Mouse (Mus musculus) heart, postnatal 4 days (tissue): ENCODE data around the gene Gm20765. TPM values are rescaled to one million over a fixed set of nuclear protein-coding genes. Genes with fewer than 3 reads are reported as not detected.
"Not testable (repeated sequence)": the region's sequence is repeated elsewhere in the genome, so short reads cannot be mapped to it uniquely, and the experiment has no call there.

Source experiments
- DNase-seq: peaks from one replicate; pipeline ENCODE4 v3.0.0; 2021
- total RNA-seq, 2 experiments: library from RNA; stranded (reverse); gene quantifications; 2 replicates each; pipeline ENCODE4 v1.2.3; 2021

The Gm20765 gene
- total RNA-seq: not detected

DNA sequence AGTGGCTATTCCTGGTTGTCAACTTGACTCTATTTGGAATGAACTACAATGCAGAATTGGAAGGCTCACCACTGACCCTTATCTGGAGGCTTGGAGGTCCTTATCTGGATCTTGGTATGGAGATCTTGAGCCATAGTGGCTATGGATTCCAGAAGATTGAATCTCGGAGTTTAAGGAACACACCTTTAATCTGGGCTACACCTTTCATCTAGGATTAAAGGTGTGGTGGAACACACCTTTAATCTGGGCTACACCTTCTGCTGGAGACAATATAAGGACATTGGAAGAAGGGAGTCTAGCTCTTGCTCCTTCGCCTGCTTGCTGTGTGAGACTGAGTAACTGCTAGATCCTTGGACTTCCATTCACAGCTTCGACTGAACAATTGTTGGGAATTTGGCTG, at the start of gene Gm20765:
Gene Gm20765, plus strand, starts transcription at position 301 of the 400 bp plus-strand sequence.
- DNase-seq: not testable (repeated sequence)

DNA sequence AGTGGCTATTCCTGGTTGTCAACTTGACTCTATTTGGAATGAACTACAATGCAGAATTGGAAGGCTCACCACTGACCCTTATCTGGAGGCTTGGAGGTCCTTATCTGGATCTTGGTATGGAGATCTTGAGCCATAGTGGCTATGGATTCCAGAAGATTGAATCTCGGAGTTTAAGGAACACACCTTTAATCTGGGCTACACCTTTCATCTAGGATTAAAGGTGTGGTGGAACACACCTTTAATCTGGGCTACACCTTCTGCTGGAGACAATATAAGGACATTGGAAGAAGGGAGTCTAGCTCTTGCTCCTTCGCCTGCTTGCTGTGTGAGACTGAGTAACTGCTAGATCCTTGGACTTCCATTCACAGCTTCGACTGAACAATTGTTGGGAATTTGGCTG, 42.6 kb upstream of the Gm20765 start, which contains the start of gene Gm21293:
Gene Gm21293, plus strand, starts transcription at position 301 of the 400 bp plus-strand sequence.
- not testable (repeated sequence) for DNase-seq

DNA sequence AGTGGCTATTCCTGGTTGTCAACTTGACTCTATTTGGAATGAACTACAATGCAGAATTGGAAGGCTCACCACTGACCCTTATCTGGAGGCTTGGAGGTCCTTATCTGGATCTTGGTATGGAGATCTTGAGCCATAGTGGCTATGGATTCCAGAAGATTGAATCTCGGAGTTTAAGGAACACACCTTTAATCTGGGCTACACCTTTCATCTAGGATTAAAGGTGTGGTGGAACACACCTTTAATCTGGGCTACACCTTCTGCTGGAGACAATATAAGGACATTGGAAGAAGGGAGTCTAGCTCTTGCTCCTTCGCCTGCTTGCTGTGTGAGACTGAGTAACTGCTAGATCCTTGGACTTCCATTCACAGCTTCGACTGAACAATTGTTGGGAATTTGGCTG, 34.1 kb upstream of the Gm20765 start, which contains the start of gene Gm6763:
Gene Gm6763, plus strand, starts transcription at position 301 of the 400 bp plus-strand sequence.
- not testable (repeated sequence) for DNase-seq

DNA sequence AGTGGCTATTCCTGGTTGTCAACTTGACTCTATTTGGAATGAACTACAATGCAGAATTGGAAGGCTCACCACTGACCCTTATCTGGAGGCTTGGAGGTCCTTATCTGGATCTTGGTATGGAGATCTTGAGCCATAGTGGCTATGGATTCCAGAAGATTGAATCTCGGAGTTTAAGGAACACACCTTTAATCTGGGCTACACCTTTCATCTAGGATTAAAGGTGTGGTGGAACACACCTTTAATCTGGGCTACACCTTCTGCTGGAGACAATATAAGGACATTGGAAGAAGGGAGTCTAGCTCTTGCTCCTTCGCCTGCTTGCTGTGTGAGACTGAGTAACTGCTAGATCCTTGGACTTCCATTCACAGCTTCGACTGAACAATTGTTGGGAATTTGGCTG, 25.6 kb upstream of the Gm20765 start, which contains the start of gene Gm8764:
Gene Gm8764, plus strand, starts transcription at position 301 of the 400 bp plus-strand sequence.
- DNase-seq: not testable (repeated sequence)

DNA sequence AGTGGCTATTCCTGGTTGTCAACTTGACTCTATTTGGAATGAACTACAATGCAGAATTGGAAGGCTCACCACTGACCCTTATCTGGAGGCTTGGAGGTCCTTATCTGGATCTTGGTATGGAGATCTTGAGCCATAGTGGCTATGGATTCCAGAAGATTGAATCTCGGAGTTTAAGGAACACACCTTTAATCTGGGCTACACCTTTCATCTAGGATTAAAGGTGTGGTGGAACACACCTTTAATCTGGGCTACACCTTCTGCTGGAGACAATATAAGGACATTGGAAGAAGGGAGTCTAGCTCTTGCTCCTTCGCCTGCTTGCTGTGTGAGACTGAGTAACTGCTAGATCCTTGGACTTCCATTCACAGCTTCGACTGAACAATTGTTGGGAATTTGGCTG, 17.1 kb upstream of the Gm20765 start, which contains the start of gene Gm21304:
Gene Gm21304, plus strand, starts transcription at position 301 of the 400 bp plus-strand sequence.
- not testable (repeated sequence) for DNase-seq

DNA sequence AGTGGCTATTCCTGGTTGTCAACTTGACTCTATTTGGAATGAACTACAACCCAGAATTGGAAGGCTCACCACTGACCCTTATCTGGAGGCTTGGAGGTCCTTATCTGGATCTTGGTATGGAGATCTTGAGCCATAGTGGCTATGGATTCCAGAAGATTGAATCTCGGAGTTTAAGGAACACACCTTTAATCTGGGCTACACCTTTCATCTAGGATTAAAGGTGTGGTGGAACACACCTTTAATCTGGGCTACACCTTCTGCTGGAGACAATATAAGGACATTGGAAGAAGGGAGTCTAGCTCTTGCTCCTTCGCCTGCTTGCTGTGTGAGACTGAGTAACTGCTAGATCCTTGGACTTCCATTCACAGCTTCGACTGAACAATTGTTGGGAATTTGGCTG, 8.6 kb upstream of the Gm20765 start, which contains the start of gene Gm21312:
Gene Gm21312, plus strand, starts transcription at position 301 of the 400 bp plus-strand sequence.
- not testable (repeated sequence) for DNase-seq

DNA sequence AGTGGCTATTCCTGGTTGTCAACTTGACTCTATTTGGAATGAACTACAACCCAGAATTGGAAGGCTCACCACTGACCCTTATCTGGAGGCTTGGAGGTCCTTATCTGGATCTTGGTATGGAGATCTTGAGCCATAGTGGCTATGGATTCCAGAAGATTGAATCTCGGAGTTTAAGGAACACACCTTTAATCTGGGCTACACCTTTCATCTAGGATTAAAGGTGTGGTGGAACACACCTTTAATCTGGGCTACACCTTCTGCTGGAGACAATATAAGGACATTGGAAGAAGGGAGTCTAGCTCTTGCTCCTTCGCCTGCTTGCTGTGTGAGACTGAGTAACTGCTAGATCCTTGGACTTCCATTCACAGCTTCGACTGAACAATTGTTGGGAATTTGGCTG, 8.4 kb downstream of the Gm20765 start, which contains the start of gene Gm4340:
Gene Gm4340, plus strand, starts transcription at position 301 of the 400 bp plus-strand sequence.
- not testable (repeated sequence) for DNase-seq

DNA sequence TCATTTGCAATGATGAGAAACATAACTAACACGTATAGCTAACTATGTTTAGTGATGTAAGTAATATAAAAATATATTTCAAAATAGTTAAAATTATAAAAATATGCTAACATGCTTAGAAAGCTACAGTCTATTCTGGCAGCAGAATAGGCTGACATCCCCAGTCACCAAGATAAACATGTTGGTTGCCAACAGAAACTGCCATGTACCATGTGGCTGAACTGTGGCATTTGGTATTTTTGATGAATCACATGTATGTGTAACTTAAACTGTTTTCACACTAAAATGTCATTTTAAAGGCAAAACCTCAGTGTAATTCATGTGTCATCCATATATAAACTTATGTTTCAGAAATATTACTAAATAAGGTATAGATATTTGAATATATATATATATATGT, 24.3 kb downstream of the Gm20765 start:
- DNase-seq: no peak

DNA sequence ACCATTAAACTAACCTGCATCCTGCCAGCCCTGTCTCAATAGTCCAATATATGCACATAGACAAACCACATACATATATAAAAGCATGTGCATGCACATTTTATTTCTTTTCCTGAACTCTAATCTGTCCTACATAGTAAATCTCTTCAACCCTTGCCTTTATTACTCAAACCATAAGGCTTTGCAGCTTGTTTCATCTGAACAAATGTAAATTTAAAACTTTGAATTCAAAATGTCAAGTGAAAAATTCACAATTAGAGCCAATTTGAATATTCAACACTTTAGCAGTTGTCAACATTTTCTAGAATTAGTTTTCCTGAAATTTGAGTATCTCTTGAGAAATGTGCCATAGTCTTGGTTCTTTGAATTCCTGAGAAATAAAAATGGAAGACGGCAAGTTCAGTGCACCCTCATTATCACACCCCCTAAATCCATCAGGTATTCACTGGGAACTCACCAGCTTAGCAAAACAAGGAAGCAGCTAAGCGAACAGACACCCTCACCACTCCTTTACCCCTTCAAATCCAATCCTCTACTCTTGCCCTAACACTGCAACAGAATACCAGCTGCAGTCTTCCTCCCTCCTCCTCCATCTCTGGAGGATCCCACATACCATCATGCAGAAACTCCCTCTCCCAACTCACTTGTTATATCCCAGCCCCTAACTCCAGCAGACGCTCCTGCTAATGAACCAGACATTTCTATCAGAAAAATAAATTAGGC, 25.1 kb downstream of the Gm20765 start:
- DNase-seq: no peak

DNA sequence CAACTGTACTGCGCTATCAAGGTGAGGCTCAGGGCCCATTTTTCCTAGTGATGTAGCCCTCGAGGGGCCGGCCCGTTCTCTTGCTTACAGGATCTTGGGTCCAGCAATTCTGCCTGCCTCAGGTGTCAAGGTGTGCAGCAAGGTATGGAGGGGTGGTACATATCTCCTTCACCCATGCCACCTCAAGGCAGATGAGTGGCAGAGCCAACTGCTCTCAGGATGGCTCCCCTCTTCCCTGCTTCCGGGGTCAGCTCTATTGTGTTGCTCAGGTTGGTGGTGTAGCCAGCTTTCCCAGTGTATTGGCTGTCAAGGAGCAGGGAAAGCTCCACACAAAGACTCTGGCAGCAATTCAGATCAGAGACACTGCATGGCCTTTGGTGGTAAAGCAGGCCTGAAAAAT, 29.2 kb downstream of the Gm20765 start:
- no peak for DNase-seq

DNA sequence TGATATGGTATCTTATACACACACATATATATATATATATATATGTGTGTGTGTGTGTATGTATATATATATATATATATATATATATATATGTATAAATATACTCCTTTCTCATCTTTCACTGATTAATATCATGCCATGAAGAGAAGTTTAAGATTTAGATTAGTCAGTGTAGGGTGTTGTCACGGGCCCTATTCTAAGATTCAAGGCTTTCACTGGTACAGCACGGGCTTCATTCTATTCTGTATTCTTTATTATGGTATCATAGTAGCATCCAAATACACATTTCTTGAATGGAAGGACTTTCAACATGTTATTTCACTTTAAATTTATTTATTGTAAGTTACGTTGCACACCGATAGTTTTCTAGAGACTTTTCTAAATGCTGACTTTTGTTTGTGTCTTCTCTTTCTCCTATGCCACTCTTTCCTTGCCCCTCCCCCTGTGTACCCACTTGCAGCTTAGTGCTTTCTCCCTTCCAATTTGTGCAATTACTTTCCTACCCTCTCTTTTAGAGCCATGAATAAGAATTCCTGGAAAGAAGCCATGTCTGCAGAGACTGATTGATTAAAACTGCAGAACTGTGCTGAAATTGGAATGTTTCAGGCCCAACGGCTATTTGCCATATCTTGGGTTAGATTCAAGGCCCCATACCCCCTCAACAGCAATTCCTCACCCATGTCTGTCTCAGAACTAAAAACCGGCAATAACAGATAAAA, 35.1 kb downstream of the Gm20765 start:
- DNase-seq: no peak

Other genes starting within 250 kb of the Gm20765 start
- gene Gm21293, start 42.5 kb upstream of the Gm20765 start, total RNA-seq: not detected
- gene Gm6763, start 34.0 kb upstream of the Gm20765 start, total RNA-seq: not detected
- not detected for gene Gm8764, start 25.5 kb upstream of the Gm20765 start, total RNA-seq
- gene Gm21304, start 17.0 kb upstream of the Gm20765 start, total RNA-seq: not detected
- gene Gm21312, start 8.5 kb upstream of the Gm20765 start, total RNA-seq: not detected
- gene Gm4340, start 8.5 kb downstream of the Gm20765 start, total RNA-seq: not detected